Mouse (Mus musculus) gonadal fat pad, adult 2 months (tissue): ENCODE results near the gene Map3k7. TPM values are rescaled to one million over a fixed set of nuclear protein-coding genes. Genes with fewer than 3 reads are reported as not detected.
A peak's percentile ranks its signal among the peaks of the same experiment; 100 is the strongest.
"Not testable (repeated sequence)": the region's sequence is repeated elsewhere in the genome, so short reads cannot be mapped to it uniquely, and the experiment has no call there.

Experiments
- DNase-seq: peaks from one replicate; pipeline ENCODE4 v3.0.0-alpha.2; 2012; ENCODE audit warnings: low read depth
- polyA plus RNA-seq: library from polyadenylated mRNA; depleted of rRNA; stranded (reverse); fragments of >200 nt; gene quantifications from 2 replicates; pipeline ENCODE4 v1.2.3, GENCODE M21; 2012

Map3k7 gene
- polyA plus RNA-seq, 1 experiment: 35.8 TPM

- peak; percentile 54 for DNase-seq
These were observed 29.5 kb downstream of the Map3k7 start for GRCm38 (mm10) chr4:31993386-31993785.

- no peak for DNase-seq
These were observed 30.0 kb downstream of the Map3k7 start for GRCm38 (mm10) chr4:31993865-31994264.

GRCm38 (mm10) chr4:32001498-32001897 lies 37.6 kb downstream of the Map3k7 start:
- no peak for DNase-seq

GRCm38 (mm10) chr4:32004773-32005591 lies 41.1 kb downstream of the Map3k7 start:
- no peak for DNase-seq

GRCm38 (mm10) chr4:32007174-32007573 lies 43.3 kb downstream of the Map3k7 start:
- DNase-seq: no peak

- DNase-seq: no peak
These were observed 44.2 kb downstream of the Map3k7 start for GRCm38 (mm10) chr4:32008095-32008494.

GRCm38 (mm10) chr4:32010808-32011207 lies 46.9 kb downstream of the Map3k7 start:
- no peak for DNase-seq

GRCm38 (mm10) chr4:32011218-32011973 lies 47.5 kb downstream of the Map3k7 start:
- no peak for DNase-seq

- no peak for DNase-seq
These were observed 57.2 kb downstream of the Map3k7 start for GRCm38 (mm10) chr4:32021131-32021530.

GRCm38 (mm10) chr4:32022321-32022720 lies 58.4 kb downstream of the Map3k7 start:
- no peak for DNase-seq

- not testable (repeated sequence) for DNase-seq
These were observed 60.3 kb downstream of the Map3k7 start for GRCm38 (mm10) chr4:32024170-32024569.

GRCm38 (mm10) chr4:32025105-32025504 lies 61.2 kb downstream of the Map3k7 start:
- DNase-seq: no peak

- no peak for DNase-seq
These were observed 63.2 kb downstream of the Map3k7 start for GRCm38 (mm10) chr4:32027094-32027493.

- DNase-seq: no peak
These were observed 73.4 kb downstream of the Map3k7 start for GRCm38 (mm10) chr4:32037267-32037666.

- DNase-seq: no peak
These were observed 78.0 kb downstream of the Map3k7 start for GRCm38 (mm10) chr4:32041741-32042452.

- no peak for DNase-seq
These were observed 81.3 kb downstream of the Map3k7 start for GRCm38 (mm10) chr4:32045234-32045633.

- DNase-seq: no peak
These were observed 85.9 kb downstream of the Map3k7 start for GRCm38 (mm10) chr4:32049824-32050223.

GRCm38 (mm10) chr4:32053171-32053570 lies 89.3 kb downstream of the Map3k7 start:
- no peak for DNase-seq

- DNase-seq: no peak
These were observed 91.5 kb downstream of the Map3k7 start for GRCm38 (mm10) chr4:32055151-32056052.

- DNase-seq: no peak
These were observed 92.5 kb downstream of the Map3k7 start for GRCm38 (mm10) chr4:32056441-32056840.

GRCm38 (mm10) chr4:32057102-32057501 lies 93.2 kb downstream of the Map3k7 start:
- DNase-seq: no peak
